Mouse (Mus musculus) forebrain, embryonic 11.5 days (tissue): ENCODE data around the gene Kif5a. TPM values are rescaled to one million over a fixed set of nuclear protein-coding genes. Genes with fewer than 3 reads are reported as not detected.

Experiments used
- ATAC-seq: fragments of 200-750 bp; cut with Nextera tagmentation; replicated peaks from 2 replicates; pipeline ENCODE4 v1.8.0; 2017; ENCODE audit warnings: moderate TSS enrichment; ENCODE audit not compliant: low FRiP score
- DNase-seq: peaks from one replicate; pipeline ENCODE4 v3.0.0-alpha.2; 2017; ENCODE audit warnings: low spot score
- H3K27ac ChIP-seq: fragments of 300-500 bp; sonication (generic); 2 replicates; pipeline ENCODE4 v1.5.1; 2014; ENCODE audit warnings: low read depth, low read length
- H3K27me3 ChIP-seq: fragments of 300-500 bp; sonication (generic); 2 replicates; pipeline ENCODE4 v1.6.1; 2014; ENCODE audit warnings: mild to moderate bottlenecking, low read length, mixed read lengths; ENCODE audit not compliant: control insufficient read depth, insufficient read depth
- H3K36me3 ChIP-seq: fragments of 300-500 bp; sonication (generic); 2 replicates; pipeline ENCODE4 v1.6.1; 2014; ENCODE audit warnings: mild to moderate bottlenecking, low read length, moderate library complexity, mixed read lengths; ENCODE audit not compliant: control insufficient read depth, insufficient read depth
- H3K4me1 ChIP-seq: fragments of 300-500 bp; sonication (generic); replicated peaks from 2 replicates; pipeline ENCODE4 v1.6.1; 2014; ENCODE audit warnings: low read length, mixed read lengths; ENCODE audit not compliant: control insufficient read depth, insufficient read depth
- H3K4me2 ChIP-seq: fragments of 300-500 bp; sonication (generic); 2 replicates; pipeline ENCODE4 v1.6.1; 2014; ENCODE audit warnings: low read depth, mild to moderate bottlenecking, low read length, moderate library complexity, mixed read lengths; ENCODE audit not compliant: severe bottlenecking
- H3K4me3 ChIP-seq: fragments of 300-500 bp; sonication (generic); 2 replicates; pipeline ENCODE4 v1.5.1; 2014; ENCODE audit warnings: low read depth, low read length
- H3K9ac ChIP-seq: fragments of 300-500 bp; sonication (generic); 2 replicates; pipeline ENCODE4 v1.6.1; 2014; ENCODE audit warnings: low read length
- H3K9me3 ChIP-seq: fragments of 300-500 bp; sonication (generic); 2 replicates; pipeline ENCODE4 v1.6.1; 2016; ENCODE audit warnings: low read length, mixed read lengths; ENCODE audit not compliant: control insufficient read depth
- WGBS: fragments of 180-500 bp; shearing (Covaris S2); extraction: QIAGEN DNeasy Blood & Tissue Kit; methylation state at CpG from one replicate; pipeline ENCODE4 v1.1.7; 2014; 5-methylcytosine and 5-hydroxymethylcytosine counted together
- polyA plus RNA-seq: library from polyadenylated mRNA; unstranded; fragments of >200 nt; fragmentation: Nextera tagmentation; extraction: Ambion mirVana; gene quantifications from 2 replicates; pipeline ENCODE4 v1.2.1, GENCODE M21; 2014

Kif5a gene
- polyA plus RNA-seq, 1 experiment from 2014 or later = 23.6 TPM

DNA sequence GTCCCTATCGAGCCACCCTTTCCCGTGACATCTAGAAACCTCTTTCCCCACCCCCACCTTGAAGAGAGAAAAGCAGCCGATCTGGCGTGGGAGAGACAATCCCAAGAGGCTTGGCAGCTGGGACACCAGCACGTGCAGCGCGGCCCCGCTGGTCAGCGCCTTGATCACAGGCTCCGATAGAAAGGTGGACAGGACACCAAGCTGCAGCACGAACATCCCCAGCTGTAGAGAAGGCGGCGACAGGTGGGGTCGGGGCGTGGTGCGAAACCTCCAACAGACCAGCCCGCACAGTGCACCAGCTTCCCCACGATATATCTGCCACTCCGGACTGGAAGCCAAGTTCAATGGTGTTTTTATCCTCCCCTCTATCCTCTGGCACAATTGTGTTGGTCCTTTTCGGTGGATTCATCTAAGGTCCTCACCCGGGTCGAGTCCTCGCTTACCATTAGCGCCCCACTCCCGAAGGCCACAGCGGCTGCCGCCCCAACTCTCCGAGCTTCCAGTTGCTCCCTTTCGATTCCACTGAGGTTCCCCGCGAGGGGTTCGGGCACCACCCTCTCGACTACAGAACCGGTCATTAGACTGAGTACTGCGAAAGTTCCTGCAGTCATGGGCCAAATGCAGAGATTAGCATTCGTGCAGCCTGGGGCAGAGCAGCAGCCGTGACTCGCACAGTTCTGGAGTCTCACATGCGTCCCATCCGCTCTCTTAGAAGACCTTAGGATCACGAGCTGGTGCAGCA, 84.7 kb downstream of the Kif5a start:
- no peak for ATAC-seq
- no peak overlapping the region for H3K9ac ChIP-seq
- peaks cover 20% of the 10 kb centered on the region for H3K4me1 ChIP-seq
- 4% methylated on average over 41 of the region's 41 CpGs for WGBS
- peaks cover 43% of the 10 kb centered on the region for H3K27me3 ChIP-seq
- H3K4me3 ChIP-seq = peak overlapping the region; percentile 15
- no peaks in the 10 kb centered on the region for H3K36me3 ChIP-seq
- peak overlapping the region; percentile 49 for H3K4me2 ChIP-seq
- DNase-seq = peak; percentile 61
- no peaks in the 10 kb centered on the region for H3K9me3 ChIP-seq
- no peak overlapping the region for H3K27ac ChIP-seq

DNA sequence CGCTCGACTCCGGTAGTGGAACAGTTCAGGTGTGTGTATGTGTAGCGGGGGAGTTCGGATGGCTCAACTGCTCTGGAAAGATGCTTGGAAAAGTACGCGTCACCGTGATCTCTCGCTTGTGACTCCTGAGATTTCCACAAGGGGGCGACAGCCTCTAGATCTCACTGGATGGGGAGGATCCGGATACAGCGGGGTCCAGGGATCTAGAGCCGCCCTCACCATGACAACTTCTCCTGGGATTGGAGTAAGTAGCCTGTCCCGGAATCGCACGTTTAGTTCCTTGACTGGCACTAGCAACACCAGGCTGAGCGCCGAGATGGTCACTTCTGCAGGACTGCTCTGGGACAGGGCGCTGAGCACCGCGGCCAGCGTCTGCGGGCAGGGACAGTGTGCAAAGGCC, 85.4 kb downstream of the Kif5a start:
- no peak overlapping the region for H3K27ac ChIP-seq
- no peak overlapping the region for H3K9ac ChIP-seq
- peak; percentile 69 for ATAC-seq
- H3K36me3 ChIP-seq = no peaks in the 10 kb centered on the region
- peaks cover 43% of the 10 kb centered on the region for H3K27me3 ChIP-seq
- H3K4me1 ChIP-seq = peaks cover 20% of the 10 kb centered on the region
- H3K4me3 ChIP-seq = peak overlapping the region; percentile 15
- WGBS = under 1% methylated on average over 23 of the region's 23 CpGs
- DNase-seq = peak; percentile 92
- H3K9me3 ChIP-seq = no peaks in the 10 kb centered on the region
- H3K4me2 ChIP-seq = peak overlapping the region; percentile 49

DNA sequence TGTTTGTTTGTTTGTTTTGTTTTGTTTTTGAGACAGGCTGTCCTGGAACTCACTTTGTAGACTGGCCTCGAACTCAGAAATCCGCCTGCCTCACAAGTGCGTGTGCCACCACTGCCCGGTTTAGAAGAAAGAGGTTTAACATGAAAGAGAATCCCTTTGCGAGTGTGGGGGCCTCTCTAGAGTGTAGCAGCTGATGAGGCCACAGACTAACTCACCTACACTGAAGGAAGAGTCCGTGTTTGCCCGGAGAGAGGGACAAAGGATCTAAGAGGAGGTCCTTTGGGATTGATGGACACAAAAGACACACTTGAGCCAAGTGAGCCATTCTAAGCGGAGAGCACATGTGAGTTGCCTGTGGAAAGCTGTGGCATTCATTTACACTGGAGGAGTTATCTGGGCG, 85.9 kb downstream of the Kif5a start:
- 20% methylated on average over 9 of the region's 9 CpGs for WGBS
- Histone ChIP-seq H3K27ac (no peak overlapping the region), H3K4me1 (peaks cover 20% of the 10 kb centered on the region), H3K4me3 (peak overlapping the region; percentile 15; the same call in 1 of the 2 replicates), H3K9me3 (no peaks in the 10 kb centered on the region), H3K4me2 (peak overlapping the region; percentile 49; the same call in 1 of the 2 replicates), H3K36me3 (no peaks in the 10 kb centered on the region), H3K9ac (no peak overlapping the region), H3K27me3 (peaks cover 43% of the 10 kb centered on the region)
- peak; percentile 13; the same call in 1 of the 2 replicates for ATAC-seq
- DNase-seq = no peak

DNA sequence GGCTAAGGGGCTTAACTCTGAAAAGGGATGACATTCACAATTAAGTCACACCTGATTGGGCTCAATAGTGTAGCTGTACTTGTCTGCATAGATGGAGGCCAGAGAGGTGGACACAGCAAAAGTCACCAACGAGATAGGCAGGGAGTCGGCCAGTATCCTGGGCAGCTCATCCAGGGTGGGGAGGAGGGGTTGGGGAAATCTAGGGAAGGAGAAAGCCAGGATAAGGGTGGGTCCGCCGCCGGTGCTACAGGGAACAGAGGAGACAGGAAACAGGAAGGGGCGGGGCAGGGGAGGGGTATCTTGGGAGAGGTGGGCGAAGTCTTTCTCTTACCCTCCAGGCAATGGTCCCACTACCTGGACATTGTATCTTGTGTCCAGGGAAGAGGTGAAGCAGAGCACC, 86.4 kb downstream of the Kif5a start:
- ATAC-seq = no peak
- Histone ChIP-seq H3K9ac (no peak overlapping the region), H3K27me3 (peaks cover 43% of the 10 kb centered on the region), H3K9me3 (no peaks in the 10 kb centered on the region), H3K4me3 (no peak overlapping the region), H3K4me2 (no peak overlapping the region), H3K4me1 (peaks cover 20% of the 10 kb centered on the region), H3K36me3 (no peaks in the 10 kb centered on the region), H3K27ac (no peak overlapping the region)
- 4% methylated on average over 7 of the region's 7 CpGs for WGBS
- DNase-seq = peak; percentile 50

DNA sequence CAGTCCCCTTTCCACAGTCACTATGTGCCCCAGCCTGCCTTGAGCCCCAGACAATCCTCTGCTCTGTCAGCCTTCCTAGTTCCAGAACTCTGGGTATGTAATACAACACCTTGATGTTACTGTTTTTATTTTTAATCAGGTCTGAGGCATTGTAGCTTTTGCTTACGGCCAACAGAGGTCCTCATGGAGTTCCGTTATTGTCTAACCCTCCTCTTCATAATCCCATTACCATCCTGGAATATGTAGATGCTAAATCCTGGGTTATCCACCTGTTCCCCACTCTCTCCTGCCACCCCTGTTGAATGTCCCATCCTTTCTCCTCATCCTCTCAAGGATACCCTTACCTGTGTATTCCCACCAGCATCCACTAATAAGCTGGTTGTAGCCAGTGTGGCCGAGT, 86.9 kb downstream of the Kif5a start:
- DNase-seq (no peak), ATAC-seq (no peak)
- H3K9ac ChIP-seq = no peak overlapping the region
- no peaks in the 10 kb centered on the region for H3K9me3 ChIP-seq
- no peak overlapping the region for H3K27ac ChIP-seq
- H3K36me3 ChIP-seq = no peaks in the 10 kb centered on the region
- H3K4me3 ChIP-seq = no peak overlapping the region
- peaks cover 20% of the 10 kb centered on the region for H3K4me1 ChIP-seq
- peaks cover 44% of the 10 kb centered on the region for H3K27me3 ChIP-seq
- H3K4me2 ChIP-seq = no peak overlapping the region
- WGBS = 21% methylated on average over 3 of the region's 3 CpGs

Other genes with a start within 250 kb of the Kif5a start
- gene Tsfm, start 232.5 kb downstream of the Kif5a start, polyA plus RNA-seq = 91.2 and 93.8 TPM in 2 replicates
- gene Mettl1, start 221.9 kb downstream of the Kif5a start, polyA plus RNA-seq = 42.5 and 44.0 TPM in 2 replicates
- 0.11 TPM in 1 of 2 replicates, not detected in the other for gene Eef1akmt3, start 221.8 kb downstream of the Kif5a start, polyA plus RNA-seq
- 0.23 TPM in 1 of 2 replicates, not detected in the other for gene Cyp27b1, start 215.1 kb downstream of the Kif5a start, polyA plus RNA-seq
- 2.7 and 3.7 TPM in 2 replicates for gene March9, start 203.2 kb downstream of the Kif5a start, polyA plus RNA-seq
- 2,945 and 3,022 TPM in 2 replicates for gene Cdk4, start 199.8 kb downstream of the Kif5a start, polyA plus RNA-seq
- 144 and 159 TPM in 2 replicates for gene Tspan31, start 193.1 kb downstream of the Kif5a start, polyA plus RNA-seq
- 0.47 and 0.64 TPM in 2 replicates for gene Agap2, start 188.1 kb downstream of the Kif5a start, polyA plus RNA-seq
- gene Os9, start 142.2 kb downstream of the Kif5a start, polyA plus RNA-seq = 51.1 and 57.9 TPM in 2 replicates
- gene B4galnt1, start 98.1 kb downstream of the Kif5a start, polyA plus RNA-seq = 7.8 and 8.4 TPM in 2 replicates
- gene Slc26a10, start 82.7 kb downstream of the Kif5a start, polyA plus RNA-seq = 0.93 and 1.1 TPM in 2 replicates
- 31.6 and 33.5 TPM in 2 replicates for gene Arhgef25, start 73.3 kb downstream of the Kif5a start, polyA plus RNA-seq
- gene Dtx3, start 67.6 kb downstream of the Kif5a start, polyA plus RNA-seq = 157 and 170 TPM in 2 replicates
- gene Pip4k2c, start 51.8 kb downstream of the Kif5a start, polyA plus RNA-seq = 16.4 and 17.2 TPM in 2 replicates
- gene Dctn2, start 3.0 kb upstream of the Kif5a start, polyA plus RNA-seq = 202 and 207 TPM in 2 replicates
- gene Mbd6, start 25.7 kb upstream of the Kif5a start, polyA plus RNA-seq = 22.6 and 24.0 TPM in 2 replicates
- 191 and 195 TPM in 2 replicates for gene Mars, start 48.4 kb upstream of the Kif5a start, polyA plus RNA-seq
- 0.88 and 1.7 TPM in 2 replicates for gene Arhgap9, start 58.6 kb upstream of the Kif5a start, polyA plus RNA-seq
- gene Gli1, start 78.6 kb upstream of the Kif5a start, polyA plus RNA-seq = 6.1 and 6.5 TPM in 2 replicates
- gene Inhbe, start 91.1 kb upstream of the Kif5a start, polyA plus RNA-seq = 0.05 and 0.07 TPM in 2 replicates
- not detected in 2 replicates for gene Inhbc, start 107.1 kb upstream of the Kif5a start, polyA plus RNA-seq
- gene R3hdm2, start 117.0 kb upstream of the Kif5a start, polyA plus RNA-seq = 34.7 and 44.6 TPM in 2 replicates
- not detected in 2 replicates for gene Stac3, start 238.3 kb upstream of the Kif5a start, polyA plus RNA-seq